Mouse (Mus musculus) liver, postnatal 0 days (tissue): ENCODE measurements around the gene Ficd. TPM values are rescaled to one million over a fixed set of nuclear protein-coding genes. Genes with fewer than 3 reads are reported as not detected.

Experiments used
- ATAC-seq: fragments of 200-750 bp; cut with Nextera tagmentation; 2 replicates; pipeline ENCODE4 v1.8.0; 2017; ENCODE audit warnings: mild to moderate bottlenecking, moderate library complexity
- DNase-seq: peaks from one replicate; pipeline ENCODE4 v3.0.0-alpha.2; 2016
- H3K27ac ChIP-seq: fragments of 300-500 bp; sonication (generic); 2 replicates; pipeline ENCODE4 v1.5.1; 2014; ENCODE audit warnings: antibody characterized with exemption, moderate library complexity, mild to moderate bottlenecking, low read depth
- H3K27me3 ChIP-seq: fragments of 300-500 bp; sonication (generic); 2 replicates; pipeline ENCODE4 v1.6.1; 2014; ENCODE audit warnings: low read length, control low read depth, mixed read lengths; ENCODE audit not compliant: insufficient read depth
- H3K36me3 ChIP-seq: fragments of 300-500 bp; sonication (generic); replicated peaks from 2 replicates; pipeline ENCODE4 v1.6.1; 2014; ENCODE audit warnings: mild to moderate bottlenecking, control low read depth, low read length, moderate library complexity, mixed read lengths; ENCODE audit not compliant: insufficient read depth
- H3K4me1 ChIP-seq: fragments of 300-500 bp; sonication (generic); 2 replicates; pipeline ENCODE4 v1.6.1; 2014; ENCODE audit warnings: antibody characterized with exemption, mild to moderate bottlenecking, control low read depth; ENCODE audit not compliant: insufficient read depth
- H3K4me2 ChIP-seq: fragments of 300-500 bp; sonication (generic); 2 replicates; pipeline ENCODE4 v1.6.1; 2014; ENCODE audit warnings: low read depth, mild to moderate bottlenecking, low read length, moderate library complexity, mixed read lengths
- H3K4me3 ChIP-seq: fragments of 300-500 bp; sonication (generic); 2 replicates; pipeline ENCODE4 v1.5.1; 2014; ENCODE audit warnings: low read depth, low read length
- H3K9ac ChIP-seq: fragments of 300-500 bp; sonication (generic); replicated peaks from 2 replicates; pipeline ENCODE4 v1.6.1; 2014; ENCODE audit warnings: mild to moderate bottlenecking, moderate library complexity
- H3K9me3 ChIP-seq: fragments of 300-500 bp; sonication (generic); 2 replicates; pipeline ENCODE4 v1.6.1; 2016; ENCODE audit warnings: mild to moderate bottlenecking, control low read depth, low read length, mixed read lengths
- CTCF ChIP-seq: sonication (generic); IDR thresholded peaks from 2 replicates; pipeline ENCODE4 v1.5.1; 2016; ENCODE audit warnings: antibody characterized with exemption, low read depth
- EP300 ChIP-seq: IDR thresholded peaks from 2 replicates; pipeline ENCODE4 v1.6.1; 2016; ENCODE audit warnings: antibody characterized with exemption, low read depth, mild to moderate bottlenecking
- WGBS: fragments of 180-500 bp; shearing (Covaris S2); extraction: QIAGEN DNeasy Blood & Tissue Kit; methylation state at CpG from one replicate; pipeline ENCODE4 v1.1.7; 2014; ENCODE audit not compliant: insufficient replicate concordance; 5-methylcytosine and 5-hydroxymethylcytosine counted together
- polyA plus RNA-seq: library from polyadenylated mRNA; unstranded; fragments of >200 nt; fragmentation: Nextera tagmentation; extraction: Ambion mirVana; gene quantifications from 2 replicates; pipeline ENCODE4 v1.2.1, GENCODE M21; 2015

Gene Ficd
- polyA plus RNA-seq, 1 experiment from 2014 or later = 2.8 TPM

DNA sequence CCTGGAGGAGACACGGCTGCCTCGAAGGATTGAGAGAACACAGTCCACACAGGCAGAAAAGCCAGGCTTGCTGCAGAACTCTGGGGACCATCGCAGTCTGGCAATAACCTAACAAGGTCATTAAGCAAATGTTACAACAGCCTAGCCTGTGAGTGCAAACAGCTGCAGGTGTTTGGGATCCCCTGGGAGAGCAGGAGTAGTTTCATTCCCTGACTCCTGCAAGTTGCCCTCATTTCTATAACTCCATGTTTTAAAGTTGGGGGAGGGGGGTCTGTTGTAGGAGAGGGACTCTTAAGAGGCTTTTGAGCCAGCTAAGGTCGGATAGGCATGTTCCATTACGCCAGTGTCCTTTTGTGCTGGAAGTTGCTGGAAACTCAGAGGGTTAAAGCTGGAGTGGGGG, 41.2 kb upstream of the Ficd start:
- ATAC-seq (no peak), DNase-seq (no peak)
- 0 out of 2 replicates have a peak, but pooled peaks cover 3% of the 10 kb centered on the region for H3K9me3 ChIP-seq
- H3K4me3 ChIP-seq = no peak overlapping the region
- 55% methylated on average over 5 of the region's 5 CpGs for WGBS
- no peaks in the 10 kb centered on the region for H3K36me3 ChIP-seq
- H3K27ac ChIP-seq = no peak overlapping the region
- no peaks in the 10 kb centered on the region for H3K27me3 ChIP-seq
- no peaks in the 10 kb centered on the region for H3K4me1 ChIP-seq
- no peak for TF ChIP-seq CTCF
- no peak for TF ChIP-seq EP300
- no peak overlapping the region for H3K9ac ChIP-seq
- no peak overlapping the region for H3K4me2 ChIP-seq

DNA sequence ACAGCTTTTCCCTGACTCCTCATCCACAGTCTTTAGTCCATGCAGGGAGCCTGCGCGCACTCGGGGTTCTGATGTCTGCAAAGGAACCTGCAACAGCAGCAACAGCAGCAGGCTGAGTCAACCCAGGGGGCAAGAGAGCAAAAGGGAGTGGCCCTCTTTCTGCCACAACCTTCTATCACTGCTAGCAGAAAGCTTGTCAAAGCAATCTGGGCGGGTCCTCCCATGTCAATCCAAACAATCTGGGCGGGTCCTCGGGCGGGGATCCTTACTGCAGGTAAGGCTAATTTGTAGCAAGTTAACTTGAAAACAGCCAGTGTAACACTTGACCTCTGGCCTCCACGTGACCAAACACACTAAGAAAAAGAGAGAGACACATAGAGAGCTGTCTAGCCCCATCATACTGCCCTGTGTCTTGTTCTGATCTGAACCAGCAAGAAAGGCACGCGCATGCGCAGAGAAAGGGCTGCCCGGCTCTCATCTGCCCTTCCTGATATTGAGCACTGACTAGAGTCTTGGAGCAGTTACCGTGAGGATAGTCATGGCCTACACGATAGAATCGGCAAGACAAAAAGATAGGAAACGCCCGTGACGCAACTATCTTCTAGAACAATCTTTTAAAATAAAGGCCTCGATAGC, 35.1 kb upstream of the Ficd start:
- ATAC-seq (no peak), DNase-seq (no peak)
- no peaks in the 10 kb centered on the region for H3K4me1 ChIP-seq
- WGBS = 64% methylated on average over 19 of the region's 19 CpGs
- H3K4me2 ChIP-seq = no peak overlapping the region
- no peak overlapping the region for H3K9ac ChIP-seq
- no peaks in the 10 kb centered on the region for H3K36me3 ChIP-seq
- H3K9me3 ChIP-seq = no peaks in the 10 kb centered on the region
- no peaks in the 10 kb centered on the region for H3K27me3 ChIP-seq
- TF ChIP-seq CTCF = no peak
- no peak for TF ChIP-seq EP300
- H3K4me3 ChIP-seq = no peak overlapping the region
- no peak overlapping the region for H3K27ac ChIP-seq

- Histone ChIP-seq H3K9me3 (no peaks in the 10 kb centered on the region), H3K4me3 (no peak overlapping the region), H3K27me3 (no peaks in the 10 kb centered on the region), H3K4me1 (no peaks in the 10 kb centered on the region), H3K27ac (no peak overlapping the region), H3K36me3 (no peaks in the 10 kb centered on the region), H3K9ac (no peak overlapping the region), H3K4me2 (no peak overlapping the region)
- TF ChIP-seq EP300 (no peak), CTCF (no peak)
- 56% methylated on average over 21 of the region's 21 CpGs for WGBS
- DNase-seq (no peak), ATAC-seq (no peak)
These were observed 31.6 kb upstream of the Ficd start for GRCm38 (mm10) chr5:113703803-113704585.

GRCm38 (mm10) chr5:113712861-113713260, 22.7 kb upstream of the Ficd start:
- ATAC-seq (no peak), DNase-seq (no peak)
- 64% methylated on average over 2 of the region's 2 CpGs for WGBS
- Histone ChIP-seq H3K4me3 (no peak overlapping the region), H3K9ac (no peak overlapping the region), H3K9me3 (no peaks in the 10 kb centered on the region), H3K27ac (no peak overlapping the region), H3K36me3 (no peaks in the 10 kb centered on the region), H3K4me2 (no peak overlapping the region), H3K4me1 (no peaks in the 10 kb centered on the region), H3K27me3 (no peaks in the 10 kb centered on the region)
- TF ChIP-seq CTCF (no peak), EP300 (no peak)

- ATAC-seq (no peak), DNase-seq (no peak)
- Histone ChIP-seq H3K36me3 (no peaks in the 10 kb centered on the region), H3K27me3 (no peaks in the 10 kb centered on the region), H3K4me1 (no peaks in the 10 kb centered on the region), H3K27ac (no peak overlapping the region), H3K9me3 (no peaks in the 10 kb centered on the region), H3K4me2 (no peak overlapping the region), H3K4me3 (no peak overlapping the region), H3K9ac (no peak overlapping the region)
- 14% methylated on average over 12 of the region's 12 CpGs for WGBS
- TF ChIP-seq CTCF = no peak
- no peak for TF ChIP-seq EP300
These were observed 18.8 kb upstream of the Ficd start for GRCm38 (mm10) chr5:113716581-113717388.

DNA sequence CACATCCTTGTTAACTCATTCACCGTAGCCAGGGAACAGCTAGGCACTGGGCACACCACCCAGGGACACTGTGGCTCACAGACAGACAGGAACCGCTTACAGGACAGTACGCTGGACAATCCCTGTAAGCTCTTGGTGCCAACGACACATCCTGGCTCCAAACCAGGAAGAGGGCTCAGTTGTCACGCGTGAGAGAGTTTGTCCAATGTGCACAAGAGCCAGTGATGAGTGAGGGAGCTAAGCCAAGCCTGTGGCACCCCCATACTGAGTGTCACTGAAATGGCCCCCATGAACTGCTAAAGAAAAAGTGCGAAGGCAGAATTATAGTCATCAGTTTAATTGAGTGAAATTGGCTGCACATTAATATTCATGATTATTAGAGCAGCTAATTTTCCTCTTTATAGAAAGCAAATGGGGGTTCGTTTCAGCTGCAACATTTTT, 16.4 kb upstream of the Ficd start:
- Histone ChIP-seq H3K36me3 (no peaks in the 10 kb centered on the region), H3K4me2 (no peak overlapping the region), H3K27ac (no peak overlapping the region), H3K4me3 (no peak overlapping the region), H3K9me3 (no peaks in the 10 kb centered on the region), H3K9ac (no peak overlapping the region), H3K4me1 (no peaks in the 10 kb centered on the region), H3K27me3 (no peaks in the 10 kb centered on the region)
- ATAC-seq = no peak
- DNase-seq = no peak
- 74% methylated on average over 8 of the region's 8 CpGs for WGBS
- TF ChIP-seq CTCF (no peak), EP300 (no peak)
